Mouse (Mus musculus) right cerebral cortex, postnatal 4 days (tissue): ENCODE measurements at regions not wholly inside any gene's neighbourhood (a gene's known extent, or its start where the extent isn't known, plus 50 kb on each side); places are given as distances from the start of the nearest gene placed in this dataset.

ENCODE experiments used
- DNase-seq: peaks from one replicate; pipeline ENCODE4 v3.0.0-alpha.2; 2022

DNA sequence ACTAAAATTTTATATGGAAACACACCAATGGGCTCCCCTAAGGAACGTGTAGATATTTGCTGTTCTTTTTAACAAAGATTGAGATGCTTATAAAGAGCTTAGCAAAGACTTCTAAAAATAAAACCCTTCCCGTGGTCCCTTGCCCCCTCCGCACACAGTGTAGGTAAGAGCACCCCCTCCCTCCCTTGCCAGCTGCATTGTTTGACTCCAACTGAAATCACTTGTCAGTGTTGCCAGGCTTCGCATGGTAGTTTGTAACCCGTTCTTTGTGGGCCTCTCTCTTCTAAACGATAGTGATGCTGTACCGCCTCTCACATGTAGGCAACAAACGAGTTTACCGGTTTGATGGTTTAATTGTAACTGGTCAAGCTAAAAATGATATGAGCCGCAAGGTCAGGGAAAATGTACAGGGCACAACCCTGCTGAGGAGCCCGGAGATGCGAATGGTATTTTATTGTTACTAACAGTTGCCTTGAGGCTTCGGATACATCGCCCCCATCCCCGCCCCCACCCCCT lies 246.0 kb downstream of the Ttll7 start:
- no peak for DNase-seq

DNA sequence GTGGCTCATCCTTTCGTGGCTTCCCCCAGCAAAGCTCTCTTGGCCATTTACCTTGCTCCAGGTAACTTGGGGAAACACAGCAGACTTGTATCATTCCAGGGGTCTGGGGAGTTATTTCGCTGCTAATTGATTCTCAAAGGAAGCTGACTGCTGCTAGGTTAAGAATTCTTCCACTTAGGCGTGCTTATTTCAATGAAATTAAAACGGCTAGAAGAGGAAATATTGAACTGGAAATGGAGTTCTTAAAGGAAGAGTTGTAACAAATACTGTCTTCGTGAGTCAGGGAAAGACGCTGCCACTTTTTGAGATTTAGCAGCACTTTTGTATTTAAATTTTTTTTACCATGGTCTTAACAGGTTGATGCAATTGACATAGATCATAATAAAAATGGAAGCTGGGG lies 246.4 kb downstream of the Ttll7 start:
- DNase-seq: no peak

DNA sequence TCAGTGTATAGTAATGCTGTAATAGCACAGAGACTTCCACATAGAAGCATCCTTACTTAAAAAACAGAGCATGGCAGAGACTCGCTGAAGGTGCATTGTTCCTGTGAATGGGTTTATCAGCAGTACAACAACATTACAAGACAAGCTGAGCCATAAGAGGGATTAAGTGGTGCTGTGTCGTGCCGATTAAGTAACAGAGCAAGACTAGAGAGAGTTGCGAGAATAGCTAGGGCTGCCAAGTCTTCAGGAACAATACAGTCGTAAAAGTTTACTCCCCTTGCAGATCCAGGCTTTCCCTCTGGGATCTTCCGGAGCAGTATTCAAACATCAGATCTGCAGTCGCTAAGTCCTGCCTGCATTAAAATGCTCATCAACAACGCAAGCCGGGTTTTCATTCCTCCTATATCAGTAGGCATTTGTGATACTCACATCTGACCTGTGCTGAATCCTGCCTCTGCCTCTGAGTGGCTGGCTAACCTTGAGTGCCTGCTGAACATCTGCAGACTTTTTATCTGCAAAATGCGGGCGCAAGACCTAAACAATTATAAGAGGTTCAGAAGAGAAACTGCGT lies 247.1 kb downstream of the Ttll7 start:
- no peak for DNase-seq

DNA sequence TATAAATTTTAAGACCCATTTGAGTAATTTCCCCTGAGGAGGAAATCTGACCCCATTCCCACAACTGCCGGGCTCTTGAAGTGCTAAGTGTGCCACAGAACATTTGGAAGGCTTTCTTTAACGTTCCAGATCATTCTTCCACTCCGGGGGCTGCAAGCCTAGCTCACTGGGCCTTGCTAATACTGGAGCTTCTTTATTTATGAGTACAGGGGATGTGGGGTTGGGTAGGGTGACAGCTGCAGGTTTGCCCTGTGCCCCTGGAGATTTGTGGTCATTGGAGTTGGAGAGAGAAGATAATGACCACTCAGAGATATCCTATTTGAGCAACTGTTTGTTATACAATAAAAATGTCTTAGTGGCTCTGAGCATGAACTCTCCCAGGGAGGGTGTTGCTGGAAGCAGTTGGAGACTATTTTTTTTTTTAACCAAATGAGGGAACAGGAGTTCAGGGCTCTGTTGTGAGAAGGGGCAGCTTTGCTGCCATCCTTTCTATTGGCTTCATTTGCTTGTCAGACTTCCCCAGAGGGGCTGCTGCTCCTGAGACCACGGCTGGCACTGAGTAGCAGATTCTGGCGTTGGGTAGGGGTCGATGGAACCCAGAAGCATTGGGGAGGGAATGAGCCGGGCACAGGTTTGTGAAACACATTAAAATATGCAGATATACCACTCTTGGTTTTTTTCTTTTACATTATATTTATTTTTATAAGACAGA lies 249.0 kb downstream of the Ttll7 start:
- no peak for DNase-seq

DNA sequence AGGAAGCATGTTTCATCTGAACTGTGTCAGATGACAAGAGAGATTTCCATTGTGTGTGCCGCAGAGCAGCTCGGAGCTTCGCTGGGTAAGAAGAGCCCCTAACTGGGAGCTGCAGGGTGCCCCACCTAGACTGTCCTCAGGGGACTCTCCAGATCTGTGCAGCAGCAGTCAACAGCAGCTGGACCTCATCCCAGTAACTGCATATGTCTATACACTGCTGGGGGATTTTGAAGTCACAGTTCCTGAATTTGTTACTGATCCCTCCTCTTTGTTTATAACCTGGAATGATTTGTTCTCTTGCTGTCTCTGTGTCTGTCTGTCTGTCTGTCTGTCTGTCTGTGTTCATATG lies 249.6 kb downstream of the Ttll7 start:
- DNase-seq: no peak

DNA sequence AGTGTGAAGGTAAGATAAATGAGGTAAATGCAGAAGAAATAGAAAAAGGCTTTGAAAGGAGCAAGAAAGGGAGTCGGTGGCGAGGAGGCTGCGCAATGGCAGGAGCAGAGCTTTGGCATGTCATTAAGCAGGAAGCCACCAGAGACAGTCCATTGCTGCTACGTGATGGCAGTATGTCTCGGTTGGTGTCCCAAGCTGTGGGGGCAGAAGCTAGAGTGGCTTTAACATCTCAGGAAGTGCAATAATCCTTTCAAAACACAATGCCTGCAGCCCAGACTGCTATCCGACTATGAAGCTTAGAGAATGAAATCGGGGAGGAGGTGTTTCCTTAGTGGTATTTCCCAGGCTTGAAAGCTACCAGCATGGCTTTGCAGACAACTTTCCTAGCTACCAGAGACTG lies 251.3 kb downstream of the Ttll7 start:
- DNase-seq: no peak

DNA sequence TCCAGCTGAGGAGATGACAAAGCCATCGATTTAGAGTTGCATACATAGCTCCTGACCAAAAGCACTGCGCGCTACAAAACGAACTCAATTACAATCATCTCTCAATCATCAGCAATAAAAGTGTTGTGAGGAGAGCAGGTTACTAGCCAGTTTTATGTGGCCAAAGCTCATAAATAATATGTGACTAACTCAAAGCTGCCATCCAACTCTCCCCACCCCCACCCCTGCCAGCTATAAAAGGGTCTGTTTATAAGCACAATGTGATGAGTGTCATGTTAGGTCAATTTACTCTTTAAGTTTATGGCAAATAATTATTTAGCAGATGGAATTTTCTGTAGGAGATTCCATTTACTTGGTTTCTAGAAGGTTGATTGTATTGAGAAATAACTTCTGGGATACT lies 265.4 kb downstream of the Ttll7 start:
- no peak for DNase-seq

DNA sequence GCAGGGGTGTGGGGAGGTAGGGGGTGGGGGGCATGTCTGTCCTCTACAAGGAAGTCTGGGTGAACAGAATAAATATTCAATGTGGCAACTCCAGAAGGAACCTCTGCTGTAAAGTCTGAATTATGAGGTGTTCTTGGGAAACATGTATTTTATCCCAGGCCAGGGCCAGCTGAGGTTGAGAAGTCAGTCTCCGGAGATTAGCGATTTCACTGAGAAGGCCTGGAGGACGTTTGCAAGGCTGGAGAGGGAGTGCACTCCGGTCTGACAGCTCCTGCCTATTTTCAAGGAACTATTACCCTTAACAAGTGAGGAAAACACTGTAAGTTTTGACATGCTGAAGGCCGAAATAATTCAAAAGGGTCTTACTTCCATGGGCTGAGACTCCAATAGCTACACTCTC lies 265.9 kb downstream of the Ttll7 start:
- DNase-seq: no peak

DNA sequence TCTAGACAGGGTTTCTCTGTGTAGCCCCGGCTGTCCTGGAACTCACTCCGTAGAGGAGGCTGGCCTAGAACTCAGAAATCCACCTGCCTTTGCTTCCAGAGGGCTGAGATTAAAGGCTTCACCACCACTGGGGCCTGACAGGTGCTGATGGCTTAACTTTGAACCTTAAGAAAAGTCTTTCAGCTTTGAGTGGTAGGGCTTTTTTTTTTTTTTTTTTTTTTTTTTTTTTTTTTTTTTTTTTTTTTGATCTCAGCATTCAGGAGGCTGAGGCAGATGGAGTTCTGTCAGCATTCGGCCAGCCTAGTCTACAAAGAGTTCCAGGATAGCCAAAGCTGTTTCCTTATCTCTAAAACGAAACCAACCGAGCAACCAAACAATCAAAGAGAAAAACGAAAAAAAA lies 266.5 kb downstream of the Ttll7 start:
- no peak for DNase-seq

DNA sequence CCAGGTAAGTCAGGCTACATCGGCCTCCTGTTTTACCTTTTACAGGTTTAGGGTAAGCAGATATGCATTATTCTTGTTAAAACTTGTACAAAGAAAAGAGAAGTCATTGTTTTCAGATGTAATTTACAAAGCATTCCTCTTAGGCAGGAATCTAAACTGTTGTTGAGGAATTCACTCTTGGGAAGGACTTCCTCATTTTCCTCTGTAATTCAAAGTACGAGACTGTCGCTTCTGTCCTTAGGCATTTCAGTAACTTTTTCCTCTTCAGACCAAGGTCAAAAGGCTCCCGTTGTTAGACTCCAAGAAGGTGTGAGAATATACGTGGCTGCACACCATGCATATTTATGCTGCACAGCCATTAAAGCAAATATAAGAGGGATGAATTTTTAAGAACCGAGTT lies 269.7 kb downstream of the Ttll7 start:
- no peak for DNase-seq

DNA sequence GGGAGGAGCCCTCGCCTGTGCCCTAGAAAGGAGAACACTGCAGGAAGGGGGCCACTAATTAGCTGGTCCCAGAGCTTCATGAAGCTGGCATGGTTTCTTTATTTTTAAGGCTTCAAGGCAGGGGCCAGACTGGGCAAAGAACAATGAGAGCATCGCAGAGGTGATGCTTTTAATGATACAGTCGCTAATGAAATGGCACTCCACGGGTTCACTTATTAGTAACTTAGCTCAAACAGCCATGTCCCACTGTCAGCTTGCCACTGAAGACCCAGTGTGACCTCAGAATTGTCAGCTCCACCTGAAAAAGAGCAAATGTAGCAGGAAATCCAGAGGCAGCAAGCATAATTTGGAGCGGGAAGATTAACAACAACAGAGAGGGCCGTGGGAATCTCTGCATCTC lies 275.6 kb downstream of the Ttll7 start:
- no peak for DNase-seq

DNA sequence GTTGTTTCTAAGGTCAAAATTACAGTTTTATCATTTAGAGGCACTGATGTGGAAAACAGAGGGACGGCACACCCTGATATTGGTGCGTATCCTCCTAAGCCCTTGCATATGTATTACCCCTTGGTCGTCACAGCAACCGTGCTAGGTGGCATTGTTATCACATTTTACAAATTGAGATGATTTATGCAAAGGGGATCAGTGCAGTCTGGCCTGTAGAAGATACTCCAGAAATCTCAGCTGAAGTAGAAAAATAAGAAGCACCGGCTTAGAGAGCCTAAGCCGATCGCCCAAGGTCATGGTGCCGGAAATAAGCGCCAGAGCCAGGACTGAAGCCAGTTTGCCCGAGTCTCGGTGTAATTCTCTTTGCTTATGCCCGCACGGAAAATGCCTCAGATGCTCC lies 280.7 kb downstream of the Ttll7 start:
- no peak for DNase-seq

DNA sequence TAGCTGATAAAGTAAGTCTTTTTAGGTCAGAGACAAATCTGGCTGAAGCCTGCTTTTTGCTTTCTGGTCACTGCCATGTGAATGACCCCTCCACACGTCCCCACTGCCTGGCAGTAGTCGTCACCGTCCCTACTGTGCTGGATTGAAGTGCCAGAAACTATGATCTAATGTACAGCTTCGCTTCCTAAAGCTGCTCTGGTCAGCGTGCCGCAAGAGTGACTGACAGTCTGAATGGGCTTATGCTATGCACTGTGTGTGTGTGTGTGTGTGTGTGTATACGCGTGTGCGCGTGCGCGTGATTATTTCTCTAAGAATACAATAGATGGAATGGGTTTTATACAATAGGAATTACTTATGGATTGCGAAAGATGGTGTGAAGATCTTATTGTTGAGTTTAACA lies 281.2 kb downstream of the Ttll7 start:
- DNase-seq: no peak

DNA sequence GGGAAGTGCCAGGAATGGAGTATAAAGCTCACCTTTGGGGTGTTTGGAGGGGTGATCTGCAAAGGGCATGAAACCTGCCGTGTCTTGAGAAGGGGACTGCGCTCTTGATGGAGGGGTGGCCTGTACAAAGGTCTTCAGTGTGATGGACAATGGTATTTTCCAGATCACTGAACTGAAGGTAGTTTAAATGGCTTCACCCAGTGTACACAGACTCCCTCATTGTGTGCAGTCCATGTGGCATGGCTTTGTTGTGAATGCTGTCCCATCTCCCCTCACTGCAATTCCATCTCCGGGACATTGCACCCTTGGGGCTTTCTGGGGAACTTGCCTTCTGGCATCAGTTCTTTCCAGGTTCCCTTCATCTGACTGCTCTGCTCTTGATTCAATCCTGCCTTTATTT lies 288.2 kb downstream of the Ttll7 start:
- DNase-seq: no peak

DNA sequence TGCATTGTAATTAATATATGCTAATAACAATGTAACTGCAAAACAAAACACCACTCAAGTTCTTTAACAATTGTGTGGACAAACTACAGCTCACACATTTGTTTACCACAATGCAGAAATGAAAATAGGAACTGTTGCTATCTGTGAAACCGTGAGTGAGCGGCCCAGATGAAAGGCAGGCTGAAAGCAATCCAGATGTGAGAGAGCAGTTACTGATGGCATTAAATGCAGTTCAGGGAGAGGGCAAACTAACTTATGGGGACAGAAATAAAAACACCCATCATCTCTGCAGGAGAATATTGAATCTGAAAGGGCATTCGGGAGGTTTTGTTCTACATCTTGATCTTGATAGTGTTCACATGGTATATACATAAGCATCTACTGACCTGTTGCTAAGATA lies 301.3 kb downstream of the Ttll7 start:
- no peak for DNase-seq

DNA sequence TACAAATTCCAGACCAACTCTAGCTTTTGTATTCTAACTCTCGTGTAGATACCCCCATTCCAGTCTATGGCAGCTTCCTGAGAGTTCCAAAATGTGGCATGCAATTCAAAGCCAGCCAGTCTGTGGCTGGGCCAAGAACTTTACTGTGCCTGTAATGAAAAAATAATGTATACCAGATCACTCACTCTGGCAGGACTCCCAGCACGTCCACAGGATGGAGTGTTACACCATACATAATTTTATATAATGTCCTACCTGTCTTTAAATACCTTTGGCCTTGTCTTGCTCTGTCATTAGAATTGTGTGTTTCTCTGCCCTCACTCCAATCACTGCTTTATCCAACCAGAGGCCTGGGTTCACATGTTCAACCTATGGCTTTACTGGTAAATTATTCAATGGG lies 301.8 kb downstream of the Ttll7 start:
- DNase-seq: no peak

DNA sequence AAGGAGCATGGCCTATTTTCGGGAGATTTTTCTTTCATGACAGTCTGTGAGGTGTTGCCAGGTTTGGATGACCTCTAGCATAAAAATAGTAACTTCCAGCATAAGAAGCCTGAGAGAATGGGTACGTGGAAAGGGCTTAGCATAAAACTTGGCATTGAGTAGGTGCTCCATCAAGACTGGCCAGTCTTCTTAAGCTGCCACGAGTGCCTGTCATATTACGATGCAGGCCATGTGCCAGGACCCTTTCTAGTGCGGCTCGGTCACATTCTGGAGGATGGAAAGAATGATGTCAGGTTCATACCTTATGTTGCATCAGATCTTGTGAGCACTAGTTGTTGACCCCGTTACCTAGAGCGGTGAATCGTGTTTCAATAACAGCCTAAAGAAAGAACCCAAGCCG lies 311.0 kb downstream of the Ttll7 start:
- DNase-seq: no peak

DNA sequence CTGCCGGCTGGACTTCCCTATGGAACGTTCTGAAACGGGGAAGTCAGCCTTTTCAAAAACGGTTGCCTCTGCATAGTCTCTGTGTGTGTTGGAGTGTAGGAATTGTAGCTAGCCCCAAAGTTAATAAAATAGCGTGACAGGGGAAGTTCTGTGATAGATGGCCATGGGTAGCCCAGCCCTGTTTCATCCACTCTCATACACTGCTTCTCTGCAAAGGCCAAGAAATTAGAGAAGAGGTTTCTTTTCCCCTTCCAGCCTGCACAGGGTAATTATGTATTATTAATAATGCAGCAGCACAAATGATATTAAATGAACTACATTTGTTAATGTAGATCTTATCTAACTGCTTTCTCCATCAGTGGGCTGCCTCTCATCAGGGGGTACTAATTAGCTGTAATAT lies 311.4 kb downstream of the Ttll7 start:
- no peak for DNase-seq

DNA sequence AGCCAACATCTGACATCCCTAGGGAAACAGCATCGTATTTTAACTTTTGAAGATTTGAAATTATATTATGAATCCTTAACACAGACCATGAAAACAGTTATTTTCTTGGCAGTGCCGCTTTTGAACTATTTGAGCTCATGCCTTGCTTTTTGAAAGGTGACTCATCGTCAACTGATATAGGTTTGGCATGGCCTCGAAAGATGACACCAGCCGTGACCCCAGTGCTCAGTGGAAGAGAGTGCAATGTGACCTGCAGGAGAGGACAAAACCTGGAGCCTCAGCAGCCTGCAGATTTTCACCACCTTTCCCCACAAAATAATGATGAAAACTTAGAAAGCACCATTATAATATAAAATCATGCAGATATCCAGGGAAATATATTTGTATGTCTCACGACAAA lies 312.8 kb downstream of the Ttll7 start:
- no peak for DNase-seq

DNA sequence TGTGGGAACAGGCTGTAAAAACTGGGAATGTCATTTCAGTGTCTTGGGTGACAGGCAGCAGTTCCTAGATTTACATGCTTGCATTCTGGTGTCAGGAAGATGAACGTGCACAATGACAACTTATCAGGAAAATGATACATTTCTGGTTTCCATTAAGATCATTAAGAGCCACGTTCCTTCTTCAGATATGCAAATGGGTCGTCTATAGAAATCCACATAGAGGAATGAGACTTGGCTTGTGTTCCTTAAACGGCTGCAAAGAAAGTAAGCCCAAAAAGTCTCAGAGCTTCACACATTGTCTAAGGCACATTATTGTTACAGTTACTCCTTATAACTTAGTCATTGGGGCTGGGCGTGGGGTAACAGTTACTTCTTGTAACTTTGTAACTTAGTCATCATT lies 314.4 kb downstream of the Ttll7 start:
- DNase-seq: no peak

DNA sequence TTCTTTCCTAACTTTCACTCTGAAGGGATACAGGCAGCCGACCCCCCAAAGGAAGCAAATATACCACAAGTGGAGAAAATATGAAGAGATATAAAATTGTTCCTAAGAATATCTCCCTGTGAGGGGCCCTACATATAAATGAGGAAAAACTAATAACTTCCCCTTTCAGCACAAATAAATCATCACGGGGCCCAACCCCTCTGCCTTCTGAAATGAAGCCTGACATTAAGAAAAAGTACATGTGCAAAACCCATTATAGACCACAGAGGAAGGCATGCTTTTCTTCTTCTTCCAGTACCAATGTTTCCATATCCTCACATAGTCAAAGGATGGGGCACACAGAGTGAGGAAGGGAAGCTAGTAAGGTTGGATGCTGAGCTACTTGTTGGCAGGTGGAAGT lies 317.0 kb downstream of the Ttll7 start:
- DNase-seq: no peak

DNA sequence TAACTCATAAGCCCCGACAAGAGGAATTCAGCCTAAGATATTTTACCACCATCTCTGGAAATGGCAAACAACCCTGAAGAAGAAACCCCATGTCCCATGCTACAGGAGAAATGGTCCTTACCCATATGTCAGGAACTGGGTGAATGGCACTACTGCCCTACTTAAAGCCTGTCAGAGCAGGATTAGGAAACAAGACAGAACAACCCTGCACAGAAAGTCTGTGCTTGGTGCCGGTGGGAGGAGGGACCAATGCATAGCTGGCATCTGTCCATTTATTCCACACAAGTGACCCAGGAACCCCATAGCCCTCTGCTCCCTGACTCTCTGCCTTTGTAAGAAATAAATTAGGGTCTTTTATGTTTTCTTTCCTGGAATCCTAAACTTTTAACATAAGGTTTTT lies 317.9 kb downstream of the Ttll7 start:
- DNase-seq: no peak

DNA sequence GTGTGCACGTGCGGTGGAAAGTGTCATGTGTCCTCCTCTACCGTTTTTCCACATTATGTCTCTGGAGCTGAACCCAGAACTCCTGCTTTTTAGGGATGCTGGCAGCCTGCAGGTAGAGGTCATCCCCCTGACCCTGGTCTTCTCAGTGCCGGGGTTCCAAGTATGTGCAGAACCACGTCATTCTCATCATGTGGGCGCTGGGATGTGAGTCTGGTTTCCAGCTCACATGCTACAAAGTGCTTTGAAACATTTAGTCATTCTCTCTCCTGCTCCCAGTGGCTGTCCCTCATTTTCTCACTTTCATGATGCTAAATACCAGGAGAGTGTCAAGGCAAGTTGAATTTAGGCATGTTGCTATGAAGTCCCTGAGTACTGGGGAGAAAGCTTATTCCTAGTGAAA lies 326.6 kb downstream of the Ttll7 start:
- no peak for DNase-seq

DNA sequence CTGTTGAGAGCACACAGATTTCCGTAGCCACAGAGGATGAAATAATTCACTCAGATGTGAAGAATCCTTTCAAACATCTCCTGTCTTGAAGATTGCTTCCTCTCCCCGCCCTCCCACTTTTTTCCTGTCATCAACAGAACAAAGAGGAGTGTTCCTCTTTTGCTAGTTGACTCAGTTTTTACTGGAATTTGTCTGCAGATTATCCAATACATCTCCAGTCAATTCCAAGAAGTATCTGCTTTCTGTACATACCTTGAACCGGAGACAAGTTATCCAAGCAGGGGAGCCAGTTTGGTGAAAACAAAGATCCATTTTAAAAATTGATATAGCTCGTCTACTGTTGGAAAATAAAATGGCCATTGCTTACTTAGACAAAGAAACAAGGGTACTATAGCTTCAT lies 328.5 kb downstream of the Ttll7 start:
- DNase-seq: no peak
